32 mouse cellular contexts compared by ENCODE assay signal in the genomic region with DNA sequence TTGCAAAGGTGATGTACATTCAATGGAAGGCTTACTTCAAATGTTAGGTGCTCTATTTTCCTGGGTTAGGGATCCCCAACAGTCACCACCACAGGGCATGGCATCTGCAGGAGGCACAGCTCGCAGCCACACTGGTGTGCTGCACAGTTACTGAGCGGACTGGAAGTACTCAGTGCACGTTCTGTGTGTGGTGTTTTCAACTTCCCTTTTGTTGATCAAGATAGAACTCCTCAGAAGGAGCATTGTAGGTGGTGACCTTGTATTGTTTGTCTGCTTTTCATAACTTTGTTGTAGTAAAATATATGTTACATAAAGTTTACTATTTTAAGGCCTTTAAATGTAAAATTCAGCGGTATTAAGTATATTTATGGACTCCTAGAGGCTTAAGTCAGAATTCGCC. TPM values are rescaled to one million over a fixed set of nuclear protein-coding genes. Genes with fewer than 3 reads are reported as not detected.
"Had no signal": no experiment of that assay in that cellular context is flagged by ENCODE, and none has a peak within 500 bp of the region (broad histone marks: within the 10 kb centered on the region; RNA-seq: fewer than 3 reads in every experiment).

No protein-coding gene starts in this region.

- H3K36me3 ChIP-seq: heart, embryonic 15.5 days; hindbrain, embryonic 12.5 days; hindbrain, embryonic 13.5 days; hindbrain, embryonic 15.5 days; intestine, embryonic 15.5 days; kidney, embryonic 15.5 days had no signal

- H3K9me3 ChIP-seq: heart, embryonic 12.5 days; heart, embryonic 15.5 days; hindbrain, embryonic 12.5 days; hindbrain, embryonic 13.5 days; hindbrain, embryonic 15.5 days; intestine, embryonic 15.5 days; kidney, embryonic 15.5 days had no signal

- H3K27me3 ChIP-seq: heart, embryonic 12.5 days; heart, embryonic 13.5 days; heart, embryonic 15.5 days; hindbrain, embryonic 12.5 days; hindbrain, embryonic 13.5 days; hindbrain, embryonic 15.5 days; intestine, embryonic 15.5 days; kidney, embryonic 15.5 days had no signal

- H3K27ac ChIP-seq: heart, embryonic 13.5 days; heart, embryonic 15.5 days; hindbrain, embryonic 12.5 days; hindbrain, embryonic 13.5 days; hindbrain, embryonic 14.5 days; hindbrain, embryonic 15.5 days; hindbrain, postnatal 0 days; intestine, embryonic 15.5 days; kidney, embryonic 15.5 days; kidney, postnatal 0 days; left cerebral cortex, adult 2 months had no signal

- H3K9ac ChIP-seq: heart, embryonic 12.5 days; heart, embryonic 13.5 days; heart, embryonic 15.5 days; hindbrain, embryonic 12.5 days; hindbrain, embryonic 13.5 days; hindbrain, embryonic 14.5 days; hindbrain, embryonic 15.5 days; intestine, embryonic 15.5 days; kidney, embryonic 15.5 days had no signal

- H3K4me1 ChIP-seq: heart, embryonic 12.5 days; heart, embryonic 13.5 days; heart, embryonic 15.5 days; hindbrain, embryonic 12.5 days; hindbrain, embryonic 13.5 days; hindbrain, embryonic 15.5 days; intestine, embryonic 15.5 days; kidney, embryonic 15.5 days had no signal

- ATAC-seq: hindbrain, embryonic 16.5 days; hindbrain, postnatal 0 days; inflammation-experienced regulatory T-cells, adult 6 months; intestine, embryonic 15.5 days; intestine, embryonic 16.5 days; intestine, postnatal 0 days had no signal

- H3K4me3 ChIP-seq: heart, embryonic 12.5 days; heart, embryonic 13.5 days; heart, embryonic 15.5 days; hindbrain, embryonic 12.5 days; hindbrain, embryonic 13.5 days; hindbrain, embryonic 15.5 days; intestine, embryonic 15.5 days; kidney, embryonic 15.5 days; left cerebral cortex, adult 2 months had no signal

- DNase-seq: heart, postnatal 10 days; heart, postnatal 14 days; heart, postnatal 36 days; heart, postnatal 4 days; kidney, adult 11 months; kidney, adult 18-20 months; kidney, adult 2 months; kidney, adult 8-10 months; kidney, adult 9 months; kidney, postnatal 10 days; kidney, postnatal 14 days; kidney, postnatal 25 days; kidney, postnatal 36 days; kidney, postnatal 4 days; layer of hippocampus, adult 9-11 months; layer of hippocampus, postnatal 36 days had no signal

RNA-seq across cellular contexts. Expression of gene Samd4, which starts 19.7 kb away (rescaled TPM):
- polyA plus RNA-seq: inflammation-experienced regulatory T-cells, adult 6 months had no signal
